Mouse (Mus musculus) lung, adult 2 months (tissue): ENCODE measurements around the gene Ccdc173.

ENCODE experiments used
- CTCF ChIP-seq: fragments of 200-500 bp; IDR thresholded peaks from 2 replicates; pipeline ENCODE4 v1.5.1; 2011; ENCODE audit warnings: mild to moderate bottlenecking, low read length, control low read depth; ENCODE audit not compliant: insufficient read depth
- POLR2A ChIP-seq: fragments of 200-500 bp; IDR thresholded peaks from 2 replicates; pipeline ENCODE4 v1.6.1; 2011; ENCODE audit warnings: low read depth, mild to moderate bottlenecking, control low read depth, low read length, borderline replicate concordance; ENCODE audit errors: extremely low read depth

GRCm38 (mm10) chr2:69790722-69791121, 1.3 kb upstream of the Ccdc173 start:
- no peak for TF ChIP-seq POLR2A
- no peak for TF ChIP-seq CTCF
